Mouse (Mus musculus): ENCODE measurements around the gene Plch2.

The Plch2 gene

DNA sequence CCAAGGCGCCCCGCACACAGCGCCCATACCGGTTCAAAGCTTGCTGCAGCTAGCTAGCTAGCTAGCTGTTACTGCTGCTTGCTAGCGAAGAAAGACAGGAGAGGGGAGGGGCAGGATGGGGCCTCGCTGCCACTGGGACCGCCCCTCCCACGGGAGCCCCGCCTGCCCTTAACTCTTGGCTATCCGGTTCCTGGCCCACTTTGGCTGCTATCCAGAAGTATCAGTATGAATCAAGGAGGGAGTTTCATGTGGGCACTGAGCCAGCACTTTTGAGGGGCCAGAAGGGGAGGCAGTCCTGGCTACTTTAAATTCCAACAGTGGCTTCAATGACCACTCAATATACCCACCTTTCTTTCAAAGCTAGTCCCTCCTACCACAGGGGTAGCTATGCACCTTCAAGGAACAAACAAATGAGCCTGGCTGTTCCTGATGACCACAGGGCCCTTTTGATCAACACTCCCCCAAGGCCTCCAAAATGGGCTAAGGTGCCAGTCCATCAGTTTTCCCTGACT is 37.2 kb downstream of the Plch2 start:
- peak; percentile 46 for DNase-seq

DNA sequence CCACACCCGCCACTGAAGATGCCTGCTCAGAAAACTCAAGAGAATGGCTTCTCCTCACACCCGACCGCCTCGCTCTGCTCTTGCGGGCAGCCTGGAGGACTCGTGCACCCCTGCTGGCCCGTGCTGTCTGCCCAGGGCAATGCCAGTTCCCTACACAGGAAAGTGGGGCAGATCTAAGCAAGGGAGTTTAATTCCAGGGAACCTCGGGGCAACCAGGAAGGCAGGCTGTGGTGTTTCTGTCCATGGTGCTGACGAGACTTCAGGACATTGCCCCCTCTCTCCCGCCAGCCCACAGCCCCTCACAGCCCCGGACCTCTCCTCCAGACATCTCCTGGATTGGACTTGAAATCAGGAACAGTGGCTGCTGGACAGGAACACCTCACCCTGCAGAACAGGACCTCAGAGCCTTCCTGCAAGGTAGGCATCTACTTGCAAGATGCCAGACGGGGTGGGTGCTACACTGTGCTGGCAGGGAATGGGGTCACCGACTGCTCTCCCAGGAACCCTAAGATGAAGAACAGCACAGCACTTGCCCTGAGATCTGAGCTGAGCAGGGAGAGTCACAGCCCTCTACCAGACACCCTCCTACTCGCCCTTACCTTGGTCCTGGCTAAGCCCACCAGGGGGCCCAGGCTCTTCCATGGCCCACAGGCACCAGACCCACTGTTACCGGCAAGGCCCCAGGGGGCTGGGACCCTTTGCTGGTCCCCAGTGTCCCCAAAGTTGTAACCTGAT is 37.8 kb downstream of the Plch2 start:
- peak; percentile 76 for DNase-seq

- no peak for DNase-seq
Measured at GRCm38 (mm10) chr4:155018066-155018465, 38.5 kb downstream of the Plch2 start.

DNA sequence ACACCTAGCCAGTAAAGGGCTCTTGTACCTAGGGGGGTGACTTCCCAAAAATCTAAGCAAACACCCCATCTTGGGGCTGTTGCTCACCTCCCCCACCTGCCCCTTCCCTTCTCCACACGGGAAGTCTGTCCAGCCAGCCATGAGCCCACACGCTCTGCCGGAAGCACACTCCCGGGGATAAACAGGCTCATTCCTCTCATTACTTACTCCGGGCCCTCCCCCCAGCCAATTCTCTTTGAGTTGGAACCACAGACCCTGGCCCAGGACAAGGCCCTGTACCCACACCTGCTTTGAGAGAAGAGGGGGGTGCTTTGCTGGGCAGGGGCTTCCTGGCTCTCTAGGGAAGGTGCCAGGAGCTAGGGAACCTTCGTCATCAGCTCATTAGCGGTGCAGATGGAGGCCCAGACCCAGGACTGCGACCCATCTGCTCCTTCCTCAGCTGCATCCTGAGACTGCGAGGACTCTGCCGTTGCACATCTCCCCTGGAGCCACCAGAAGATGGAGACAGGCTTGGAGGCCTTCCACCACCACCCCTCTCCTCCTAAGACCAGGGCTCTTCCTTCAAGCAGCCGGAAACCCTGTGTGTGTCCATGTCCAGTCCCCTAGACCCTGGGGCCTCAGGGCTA is 39.2 kb downstream of the Plch2 start:
- DNase-seq: no peak

GRCm38 (mm10) chr4:155016807-155017206 is 39.8 kb downstream of the Plch2 start:
- DNase-seq: no peak

DNA sequence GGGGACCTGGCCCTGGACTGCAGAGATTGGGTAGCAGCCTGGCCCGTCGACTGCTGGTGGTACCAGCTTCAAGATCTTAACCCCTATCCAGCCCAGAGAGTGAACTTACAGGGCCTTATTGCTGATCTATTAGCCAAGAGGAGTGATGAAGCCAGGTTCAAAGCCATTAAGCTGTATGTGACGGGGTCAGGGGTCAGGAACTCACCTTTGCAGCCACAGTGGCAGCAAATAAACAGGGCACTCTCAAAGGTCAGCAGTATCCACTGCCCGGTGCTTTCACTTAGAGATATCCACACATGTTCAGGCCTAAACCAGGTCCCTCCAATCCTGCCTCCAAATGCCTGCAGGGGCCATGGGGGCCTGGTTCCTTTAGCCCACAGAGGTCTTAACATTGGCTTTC is 41.0 kb downstream of the Plch2 start:
- no peak for DNase-seq

GRCm38 (mm10) chr4:155014791-155015190 is 41.8 kb downstream of the Plch2 start:
- no peak for DNase-seq

DNA sequence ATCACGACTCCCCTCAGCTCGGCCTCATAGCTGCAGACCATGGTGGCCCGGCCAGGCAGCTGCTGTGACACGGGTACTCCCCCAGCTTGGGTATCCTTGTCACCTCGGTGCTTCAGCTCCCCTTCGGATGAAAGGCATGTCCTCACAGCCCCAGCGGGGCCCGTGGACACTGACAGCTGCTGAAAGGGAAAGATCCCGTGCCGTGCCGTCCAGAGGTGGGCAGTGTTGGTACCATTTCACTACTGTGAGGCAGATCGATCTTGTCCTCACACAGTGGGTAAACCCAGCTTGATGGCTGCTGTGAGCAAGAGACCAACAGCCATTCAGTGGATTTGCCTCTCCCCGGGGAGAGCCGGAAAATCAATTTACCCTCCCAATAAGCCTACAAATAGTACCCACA is 42.3 kb downstream of the Plch2 start:
- no peak for DNase-seq

DNA sequence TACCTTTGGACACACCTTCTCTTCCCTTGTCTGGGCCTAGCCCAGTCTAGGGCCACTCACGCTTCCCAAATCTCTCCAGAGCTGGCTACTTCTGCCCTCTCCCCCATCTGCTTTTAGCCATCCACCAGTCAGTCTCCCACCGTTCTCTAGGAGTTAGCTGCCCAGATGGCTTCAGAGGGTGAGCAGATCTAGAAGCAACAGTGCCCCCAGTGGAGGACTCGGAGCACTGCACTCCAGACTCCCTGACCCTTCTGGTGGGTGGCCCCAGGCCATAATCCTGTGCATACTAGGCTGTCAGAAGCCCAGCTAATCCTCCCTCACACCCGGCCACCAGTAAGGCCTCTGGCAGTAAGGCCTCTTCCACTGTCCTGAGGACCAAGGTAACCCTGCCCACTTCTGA is 43.8 kb downstream of the Plch2 start:
- DNase-seq: peak; percentile 76

DNA sequence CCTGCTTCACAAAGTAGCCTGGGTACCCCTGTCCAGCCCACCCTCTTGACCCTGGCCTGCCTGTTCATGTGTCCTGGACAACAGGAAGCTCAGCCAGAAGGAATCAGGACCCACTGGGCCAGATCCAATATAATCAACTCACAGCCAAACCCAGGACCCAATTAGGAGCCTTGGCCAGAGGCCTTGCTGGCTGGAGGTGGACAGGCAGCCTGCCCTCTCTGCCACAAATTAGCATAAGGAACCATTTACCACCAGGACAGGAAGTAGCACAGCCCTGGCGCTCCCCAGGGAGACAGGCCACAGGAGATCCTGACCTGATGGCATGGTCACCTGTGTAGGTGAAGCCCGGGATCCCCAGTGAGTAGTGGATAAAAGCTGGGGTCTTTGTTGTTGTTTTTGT is 44.5 kb downstream of the Plch2 start:
- no peak for DNase-seq

DNA sequence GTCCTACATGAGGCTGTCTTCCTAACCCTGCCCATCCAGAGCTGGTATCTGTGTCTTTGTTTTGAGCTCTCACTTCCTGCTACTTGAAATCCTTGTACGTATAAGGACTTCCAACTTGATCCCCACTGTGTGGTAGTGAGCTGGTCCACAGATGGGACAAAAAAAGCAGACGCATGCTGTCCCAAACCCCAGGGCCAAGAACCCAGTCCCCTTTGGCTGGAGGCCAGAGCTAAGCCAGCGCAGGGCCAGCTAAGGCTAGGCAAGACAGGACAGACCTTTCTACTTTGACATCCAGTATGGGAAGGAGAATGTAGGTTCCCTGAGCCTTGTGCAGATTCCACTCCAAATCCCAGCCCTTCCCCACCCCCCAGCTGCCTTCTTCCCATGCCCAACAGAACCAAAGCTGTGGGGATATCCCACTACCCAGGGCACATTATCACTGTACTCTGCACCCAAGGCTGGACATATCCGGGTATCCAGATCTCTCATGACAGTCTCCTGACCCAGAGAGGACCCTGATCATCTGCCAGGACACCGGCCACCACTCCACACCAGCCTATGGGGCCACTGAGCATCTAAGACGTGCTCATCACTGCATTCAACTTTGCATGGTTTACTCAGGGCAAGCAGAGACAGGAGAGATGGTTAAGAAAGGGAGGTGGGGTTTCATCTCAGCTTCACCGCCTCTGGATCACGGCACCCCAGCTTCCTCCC is 45.1 kb downstream of the Plch2 start:
- no peak for DNase-seq

DNA sequence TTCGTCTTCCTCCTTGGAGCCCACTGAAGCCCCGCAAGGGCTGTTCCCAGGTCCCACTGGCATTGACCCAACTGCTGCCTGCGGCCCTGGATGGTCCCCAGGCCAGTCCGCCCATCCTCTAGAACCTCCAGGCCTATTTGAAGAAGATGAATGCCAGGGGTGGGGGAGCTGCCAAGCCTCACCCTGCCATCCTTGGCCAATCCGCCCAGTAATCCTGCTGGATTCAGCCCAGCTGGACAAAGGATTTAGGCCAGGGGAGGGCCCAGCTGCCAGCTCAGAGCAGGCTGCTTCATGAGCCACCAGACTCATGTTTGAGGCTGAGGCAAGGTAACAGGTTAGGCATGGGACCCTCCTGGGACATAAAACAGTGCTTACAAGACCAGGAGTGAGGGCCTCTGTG is 45.7 kb downstream of the Plch2 start:
- no peak for DNase-seq

GRCm38 (mm10) chr4:155009216-155009615 is 47.4 kb downstream of the Plch2 start:
- DNase-seq: no peak

DNA sequence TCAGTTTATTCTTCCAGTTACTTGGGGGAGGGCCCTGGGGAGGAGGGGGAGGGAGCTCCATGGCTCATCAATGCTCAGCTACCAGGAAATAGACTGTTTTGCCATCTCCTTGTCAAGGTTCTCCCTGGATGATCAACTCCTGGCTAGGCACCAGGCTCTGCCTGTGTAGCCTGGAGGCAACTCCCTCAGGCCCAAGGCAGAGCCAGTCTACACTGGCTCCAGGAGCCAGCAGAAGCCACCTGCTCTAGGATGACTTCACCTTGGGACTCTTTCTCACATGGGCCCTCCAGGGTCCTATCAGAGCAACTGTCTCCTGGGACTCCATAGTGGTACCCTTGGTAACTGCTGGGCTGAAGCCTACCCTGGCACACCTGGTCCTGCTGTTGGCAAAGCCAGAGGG is 48.5 kb downstream of the Plch2 start:
- DNase-seq: no peak

GRCm38 (mm10) chr4:155007641-155008040 is 48.9 kb downstream of the Plch2 start:
- no peak for DNase-seq

- no peak for DNase-seq
Measured at GRCm38 (mm10) chr4:155006296-155006695, 50.3 kb downstream of the Plch2 start.

- DNase-seq: no peak
Measured at GRCm38 (mm10) chr4:155005278-155005677, 51.3 kb downstream of the Plch2 start.

GRCm38 (mm10) chr4:154999379-154999778 is 57.2 kb downstream of the Plch2 start:
- DNase-seq: no peak

DNA sequence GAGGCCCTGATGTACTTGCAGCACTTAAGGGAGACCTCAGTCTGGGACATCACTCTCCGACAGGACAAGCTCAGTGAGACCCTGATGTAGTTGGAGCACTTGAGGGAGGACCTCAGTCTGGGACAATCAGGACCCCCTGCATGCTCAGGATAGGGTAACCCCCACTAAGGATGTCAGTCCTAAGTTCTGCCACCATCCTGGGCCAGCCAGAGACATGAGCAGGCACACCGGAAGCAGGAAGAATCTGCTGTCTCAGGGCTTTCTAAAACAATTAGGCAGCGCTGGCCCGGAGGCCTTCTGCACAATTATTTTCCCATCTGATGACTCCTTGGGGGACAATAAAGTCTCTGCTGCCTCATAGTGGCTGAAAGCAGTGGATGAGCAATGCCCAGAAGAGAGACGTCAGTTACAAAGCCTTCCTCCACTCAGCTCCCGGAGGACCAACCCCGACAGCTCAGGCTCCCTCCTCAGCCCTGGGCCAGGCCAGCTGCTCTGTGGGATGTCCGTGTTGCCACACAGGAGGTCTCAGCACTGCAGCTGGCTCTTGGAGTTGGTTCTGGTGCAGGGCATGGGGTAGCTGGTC is 59.9 kb downstream of the Plch2 start:
- DNase-seq: peak; percentile 61

DNA sequence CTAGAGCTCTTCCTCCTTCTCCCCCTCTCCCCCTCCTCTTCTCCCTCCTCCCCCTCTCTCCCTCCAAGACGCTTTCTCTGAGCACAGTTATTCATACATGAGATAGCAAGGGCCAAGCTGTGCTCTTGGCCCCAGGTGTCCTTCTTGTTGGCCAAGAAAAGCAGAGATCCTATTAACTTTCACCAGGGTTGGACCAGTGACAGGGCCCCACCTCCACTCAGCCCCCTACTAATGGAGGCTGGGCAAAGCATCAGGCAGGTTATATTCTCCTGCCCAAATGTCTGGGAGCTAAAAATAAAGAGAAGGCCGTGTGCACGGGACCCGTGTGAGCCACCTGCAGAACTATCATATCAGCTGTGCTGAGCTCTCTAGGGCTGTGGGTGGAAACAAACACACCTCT is 61.7 kb downstream of the Plch2 start:
- no peak for DNase-seq

DNA sequence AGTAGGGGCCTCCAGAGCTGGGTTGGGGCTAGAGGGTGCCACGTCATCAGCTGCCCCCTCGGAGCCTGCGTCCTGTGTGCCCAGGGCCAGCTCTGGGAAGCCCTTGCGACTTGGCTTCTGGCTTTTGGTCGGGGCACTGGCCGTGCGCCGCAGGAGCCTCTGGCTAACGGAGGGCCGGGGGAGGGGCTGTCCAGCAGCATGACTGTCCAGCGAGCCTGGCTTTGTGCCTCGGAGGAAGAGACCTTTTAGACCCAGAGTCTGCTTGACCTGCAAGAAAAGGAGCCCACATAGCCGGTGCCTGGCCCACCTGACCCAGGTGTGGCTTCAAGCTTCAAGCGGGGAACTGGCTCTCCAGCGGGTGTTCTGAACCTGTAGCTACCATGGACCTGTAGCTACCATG is 69.8 kb downstream of the Plch2 start:
- no peak for DNase-seq

GRCm38 (mm10) chr4:154986096-154986495 is 70.5 kb downstream of the Plch2 start:
- peak; percentile 88 for DNase-seq

DNA sequence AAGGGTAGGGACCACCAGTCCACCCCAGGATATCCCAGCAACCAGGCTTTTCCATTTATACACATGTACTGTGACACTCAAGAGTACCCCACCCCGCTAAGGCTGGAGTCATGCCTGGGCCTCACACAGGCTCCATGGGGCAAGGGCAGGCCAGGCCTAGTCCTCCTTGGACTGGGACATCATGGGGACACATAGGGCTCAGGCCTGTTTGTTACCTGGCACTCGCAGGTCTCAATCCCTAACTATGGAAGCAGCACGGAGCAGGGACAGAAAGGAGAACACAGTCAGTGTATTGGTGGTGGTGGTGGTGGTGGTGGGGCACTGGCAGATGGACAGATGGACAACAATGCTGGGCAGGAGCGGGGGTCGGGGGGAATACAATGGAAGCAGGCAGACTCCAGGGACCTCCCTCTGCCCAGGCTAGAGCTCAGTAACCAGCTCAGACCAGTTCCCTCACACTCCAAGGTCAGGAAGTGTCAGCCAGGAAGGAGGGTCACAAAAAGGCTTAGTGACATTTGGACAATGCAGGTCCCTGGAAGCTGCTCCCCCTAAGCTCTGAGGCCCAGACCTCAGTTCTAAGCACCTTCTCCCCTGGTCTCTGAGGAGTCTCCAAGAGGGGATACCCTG is 71.3 kb downstream of the Plch2 start:
- no peak for DNase-seq
